Mouse (Mus musculus): ENCODE results near the gene Dennd4c.

- no peak for TF ChIP-seq JUND (conservative IDR thresholded peaks at IDR 0.05; ENCODE audit: low read depth, low read length)
- peak; percentile 55 for TF ChIP-seq POLR2A (IDR thresholded peaks at IDR 0.05; ENCODE audit: low read depth, low read length)
- TF ChIP-seq GABPA (IDR thresholded peaks at IDR 0.05; ENCODE audit: insufficient replicate concordance, low read depth, low read length), result no peak
- peak in 1 of 2 experiments; percentile 7; a peak in 1 of 4 replicates for TF ChIP-seq CTCF (conservative IDR thresholded peaks at IDR 0.05 in 1 of 2, IDR thresholded peaks at IDR 0.05 in 1 of 2; ENCODE audit: low read depth in 2 of 2, low read length in 2 of 2)
- no peak; the same call in 1 of the 2 replicates for TF ChIP-seq MAX (IDR thresholded peaks at IDR 0.05; ENCODE audit: low read length)
- TF ChIP-seq UBTF (IDR thresholded peaks at IDR 0.05; ENCODE audit: low read depth, low read length), result 0 out of 2 replicates have a peak, but pooled peaks have one; percentile 43
- TF ChIP-seq USF1 (IDR thresholded peaks at IDR 0.05; ENCODE audit: low read depth, low read length), result no peak
- no peak for TF ChIP-seq ZNF384 (IDR thresholded peaks at IDR 0.05; ENCODE audit: low read depth, low read length)
- no peak for TF ChIP-seq POLR2AphosphoS2 (IDR thresholded peaks at IDR 0.05; ENCODE audit: low read depth, low read length)
- no peak for TF ChIP-seq EP300 (IDR thresholded peaks at IDR 0.05; ENCODE audit: low read length)
Measured at GRCm38 (mm10) chr4:86874146-86874847, 125.9 kb downstream of the Dennd4c start, which contains the start of gene Acer2.
